Mouse (Mus musculus): ENCODE data around the gene Cspg5. TPM values are rescaled to one million over a fixed set of nuclear protein-coding genes. Genes with fewer than 3 reads are reported as not detected.

Gene Cspg5
- total RNA-seq (2021) = 10 to 100 TPM; 22.6 to 22.8 TPM
- long read RNA-seq, experiment 1, transcript Cspg5-202 (5 exons, 3,790 nt) = major isoform, 41 of 48 reads
- long read RNA-seq, experiment 1, partial matches to known transcripts = 3 of 48 reads
- long read RNA-seq, experiment 1, other reads (novel, unspliced or antisense) = 1 of 48 reads
- long read RNA-seq, experiment 2, transcript Cspg5-202 (5 exons, 3,790 nt) = major isoform, 8 of 8 reads
- long read RNA-seq, experiment 2, partial matches to known transcripts = 0 of 8 reads
- long read RNA-seq, experiment 2, other reads (novel, unspliced or antisense) = 0 of 8 reads

DNA sequence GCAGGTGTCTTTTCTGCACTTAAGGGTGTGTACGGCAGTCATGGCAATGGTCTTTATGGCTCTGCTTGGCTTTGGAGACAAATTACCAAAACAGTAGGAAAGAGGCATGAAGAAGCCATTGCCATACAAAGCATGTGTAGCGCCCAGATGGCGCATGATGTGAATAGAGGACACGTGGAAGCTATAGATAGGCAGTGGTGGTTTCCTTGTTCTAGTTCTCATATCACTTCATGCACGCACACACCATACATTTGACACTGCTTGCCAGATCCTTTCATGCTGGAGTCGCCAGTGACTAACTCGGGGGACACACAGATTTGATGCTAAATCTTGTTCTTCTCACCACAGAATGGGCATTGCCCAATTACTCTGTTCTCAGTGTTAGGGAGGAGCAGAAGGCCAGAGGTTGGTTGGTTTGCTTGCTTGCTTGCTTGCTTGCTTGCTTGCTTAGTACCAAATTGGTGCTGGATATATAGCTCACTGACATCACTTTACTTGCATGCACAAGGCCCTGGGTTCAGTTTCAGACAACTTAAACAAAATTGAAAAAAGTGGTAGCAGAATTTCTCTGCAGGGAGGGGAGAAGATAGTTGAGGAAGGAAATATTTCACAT, at the start of gene Cspg5:
Gene Cspg5, plus strand, starts transcription at position 563 of the 613 bp plus-strand sequence.
- DNase-seq = no peak

GRCm38 (mm10) chr9:110199870-110200269, 43.7 kb upstream of the Cspg5 start:
- no peak for DNase-seq

DNA sequence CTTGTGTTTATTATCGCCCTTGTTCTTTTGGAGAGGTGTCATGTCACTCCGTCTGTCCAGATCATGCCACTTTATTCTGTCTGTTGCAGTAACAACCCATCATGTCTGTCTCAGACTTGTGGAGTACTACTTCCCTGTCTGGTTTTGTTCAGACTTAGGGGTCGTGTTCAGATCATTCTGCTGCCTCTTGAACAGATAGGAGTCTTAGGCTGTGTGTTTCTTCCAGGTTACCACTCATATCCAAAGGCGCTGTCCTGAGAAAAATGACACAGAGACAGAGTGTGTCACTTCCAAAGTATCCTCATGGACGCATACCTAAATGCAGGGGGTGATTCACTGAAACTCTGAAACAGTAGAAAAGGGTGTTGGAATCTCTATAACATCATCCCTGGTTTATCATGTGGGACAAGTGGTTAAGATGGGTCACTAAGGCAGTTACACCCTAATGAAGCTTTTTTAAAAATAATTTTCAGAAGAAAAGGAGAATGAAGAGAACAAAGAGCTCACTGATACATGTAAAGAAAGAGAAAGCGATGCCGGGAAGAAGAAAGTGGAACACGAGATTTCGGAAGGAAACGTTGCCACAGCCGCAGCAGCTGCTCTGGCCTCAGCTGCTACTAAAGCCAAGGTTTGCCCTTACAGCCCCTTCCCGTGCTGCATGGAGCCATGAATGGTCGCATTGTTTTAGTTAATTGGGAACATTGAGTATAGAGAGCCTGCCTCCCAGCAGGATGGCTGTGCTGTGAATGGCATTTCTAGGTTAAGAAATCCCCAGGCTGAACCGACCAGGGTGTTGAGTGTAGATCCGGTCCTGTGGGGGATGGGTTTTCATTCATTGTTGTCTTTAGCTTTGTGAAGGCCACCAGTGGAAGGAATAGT, 37.8 kb upstream of the Cspg5 start:
- DNase-seq = no peak

DNA sequence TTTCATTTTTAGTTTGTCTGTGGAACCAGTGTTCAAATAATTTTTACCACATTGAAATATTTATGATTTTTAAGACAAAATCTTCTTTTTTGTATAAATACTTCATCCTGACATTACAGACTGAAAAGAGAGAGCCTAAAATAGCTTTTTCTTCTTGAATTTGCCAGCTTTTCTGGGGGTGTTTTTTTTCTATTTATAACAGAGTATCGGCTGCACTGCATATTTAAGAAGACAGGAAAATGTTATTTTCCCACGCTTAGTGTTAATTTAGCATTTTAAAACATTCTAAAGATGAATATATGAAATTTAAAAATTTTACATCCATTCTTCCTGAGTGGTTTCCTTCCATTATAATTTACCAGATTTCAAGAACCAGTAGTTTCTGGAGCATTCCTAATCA, 37.1 kb upstream of the Cspg5 start:
- DNase-seq = no peak

- no peak for DNase-seq
Observed at GRCm38 (mm10) chr9:110208265-110208664, 35.3 kb upstream of the Cspg5 start.

DNA sequence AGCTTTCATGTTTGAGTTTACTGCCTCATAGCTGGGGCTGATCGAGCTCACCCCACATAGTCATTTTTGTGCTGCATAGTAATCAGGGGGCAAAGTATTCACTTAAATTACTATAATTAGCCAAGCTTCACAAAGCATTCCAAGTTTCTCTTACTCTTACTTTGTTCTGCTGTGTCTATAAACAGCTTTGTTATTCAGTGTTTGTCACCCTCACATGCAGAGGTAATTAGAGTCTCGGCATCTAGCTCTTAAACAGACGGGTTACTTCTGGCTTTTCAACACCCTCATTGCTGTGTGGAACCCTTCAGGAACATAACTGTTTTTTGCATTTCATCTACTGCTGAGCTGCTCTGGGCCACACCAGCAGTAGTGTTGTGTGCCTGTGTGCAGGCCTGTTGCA, 34.6 kb upstream of the Cspg5 start:
- no peak for DNase-seq

DNA sequence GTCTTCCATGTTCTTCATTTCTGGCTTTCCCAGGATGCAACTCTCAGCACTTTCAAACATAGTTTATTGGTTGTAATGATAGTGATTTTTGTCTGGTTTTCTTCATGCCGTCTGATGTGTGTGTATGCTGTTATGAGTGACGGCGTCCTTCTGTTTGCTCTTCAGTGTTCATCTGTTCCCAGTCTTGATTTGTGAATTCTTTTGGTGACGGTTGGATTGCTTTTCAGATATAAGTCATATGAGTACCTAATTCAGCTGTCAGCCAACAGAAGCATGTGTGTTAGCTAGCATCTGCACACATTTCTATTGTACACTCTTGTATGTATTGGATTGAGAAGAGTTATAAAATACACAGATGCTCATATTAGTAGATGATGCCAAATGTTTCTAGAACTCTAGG, 19.3 kb upstream of the Cspg5 start:
- DNase-seq = no peak

GRCm38 (mm10) chr9:110226191-110226590, 17.4 kb upstream of the Cspg5 start:
- no peak for DNase-seq

DNA sequence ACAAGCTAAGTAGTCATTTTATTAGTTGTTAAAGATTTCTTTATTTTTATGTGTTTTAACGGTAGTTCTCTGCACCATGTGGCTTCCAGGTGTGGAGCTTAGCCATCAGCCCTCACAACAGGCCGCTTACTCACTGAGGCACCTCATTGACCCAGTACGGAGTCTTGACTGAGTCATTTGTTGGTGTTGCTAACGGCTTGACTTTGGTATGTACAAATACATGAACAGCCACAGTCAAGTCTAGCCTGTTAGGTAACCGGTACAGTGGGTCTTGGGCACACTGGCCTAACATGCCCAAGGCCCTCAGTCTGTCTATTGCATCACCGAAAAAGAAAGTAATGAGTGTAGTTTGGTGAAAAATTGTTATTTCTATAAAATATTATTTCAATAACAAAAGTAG, 14.9 kb upstream of the Cspg5 start:
- DNase-seq = no peak

GRCm38 (mm10) chr9:110229112-110229511, 14.5 kb upstream of the Cspg5 start:
- DNase-seq = no peak

DNA sequence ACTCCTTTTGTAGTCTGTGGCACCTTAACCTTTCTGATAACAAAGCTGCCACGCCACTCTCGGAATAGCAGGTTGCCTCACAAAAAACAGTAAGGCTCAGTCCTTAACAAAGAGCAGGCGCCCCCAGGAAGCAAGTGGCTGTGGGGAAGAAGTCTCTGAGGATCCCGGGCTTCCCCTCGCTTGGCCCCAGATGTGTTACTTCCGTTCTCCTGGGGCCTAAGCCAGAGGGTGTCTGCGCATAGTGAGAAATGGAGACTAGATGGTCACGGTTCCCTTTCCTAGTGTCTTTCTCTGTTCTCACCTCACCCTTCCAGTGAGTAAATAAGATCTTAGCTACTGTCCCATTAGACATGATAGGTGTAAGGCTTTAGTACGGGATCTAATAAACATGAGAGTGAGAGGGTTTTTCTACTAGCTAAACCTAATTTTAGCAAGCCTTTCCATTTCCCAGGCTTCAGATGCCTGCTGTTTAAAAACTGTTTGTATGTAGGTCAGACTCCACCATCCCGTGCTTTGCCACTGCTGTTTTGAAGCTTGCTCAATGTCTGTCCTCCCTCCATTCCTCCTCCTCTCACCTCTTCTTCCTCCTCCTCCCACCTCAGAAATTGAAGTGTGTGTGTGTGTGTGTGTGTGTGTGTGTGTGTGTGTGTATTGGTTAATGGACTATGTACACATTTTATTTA, 13.9 kb upstream of the Cspg5 start:
- DNase-seq = no peak

GRCm38 (mm10) chr9:110230395-110231071, 13.1 kb upstream of the Cspg5 start:
- no peak for DNase-seq

DNA sequence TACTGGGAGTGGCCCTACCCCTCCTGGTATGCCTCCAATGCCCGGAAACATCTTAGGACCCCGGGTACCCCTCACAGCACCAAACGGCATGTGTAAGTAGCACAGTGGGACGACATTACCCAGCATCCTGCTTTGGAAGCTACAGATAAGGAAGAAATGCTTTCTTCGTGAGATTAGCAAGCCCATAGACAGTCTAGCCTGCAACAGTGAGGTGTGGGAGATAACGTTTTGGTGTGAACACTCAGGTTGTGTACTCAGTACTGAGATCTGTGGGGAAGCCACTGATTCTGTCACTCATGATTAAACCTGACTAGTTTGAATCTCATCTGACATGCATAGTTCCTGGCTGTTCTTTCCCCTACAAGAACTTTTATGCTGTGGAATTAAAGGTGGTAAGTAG, 8.6 kb upstream of the Cspg5 start:
- no peak for DNase-seq

DNA sequence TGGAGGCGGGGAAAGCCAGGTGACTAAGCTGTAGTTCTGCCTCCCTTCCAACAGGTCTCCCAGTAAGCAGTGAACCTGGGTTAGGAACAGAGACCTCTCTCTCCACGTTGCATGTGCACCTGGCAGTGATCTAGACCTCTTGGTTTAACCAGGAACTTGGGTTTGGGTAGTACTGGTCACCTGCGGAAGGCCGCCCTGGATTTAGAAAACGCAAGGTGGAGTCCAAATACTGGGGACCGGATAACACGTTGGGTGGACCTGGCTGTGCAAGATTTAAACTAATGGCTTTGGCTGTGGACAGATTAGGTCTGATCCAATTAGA, 945 bp downstream of the Cspg5 start:
- no peak for DNase-seq

- peak; percentile 77 to 78 for DNase-seq
Observed at GRCm38 (mm10) chr9:110244889-110245589, 1.5 kb downstream of the Cspg5 start.

DNA sequence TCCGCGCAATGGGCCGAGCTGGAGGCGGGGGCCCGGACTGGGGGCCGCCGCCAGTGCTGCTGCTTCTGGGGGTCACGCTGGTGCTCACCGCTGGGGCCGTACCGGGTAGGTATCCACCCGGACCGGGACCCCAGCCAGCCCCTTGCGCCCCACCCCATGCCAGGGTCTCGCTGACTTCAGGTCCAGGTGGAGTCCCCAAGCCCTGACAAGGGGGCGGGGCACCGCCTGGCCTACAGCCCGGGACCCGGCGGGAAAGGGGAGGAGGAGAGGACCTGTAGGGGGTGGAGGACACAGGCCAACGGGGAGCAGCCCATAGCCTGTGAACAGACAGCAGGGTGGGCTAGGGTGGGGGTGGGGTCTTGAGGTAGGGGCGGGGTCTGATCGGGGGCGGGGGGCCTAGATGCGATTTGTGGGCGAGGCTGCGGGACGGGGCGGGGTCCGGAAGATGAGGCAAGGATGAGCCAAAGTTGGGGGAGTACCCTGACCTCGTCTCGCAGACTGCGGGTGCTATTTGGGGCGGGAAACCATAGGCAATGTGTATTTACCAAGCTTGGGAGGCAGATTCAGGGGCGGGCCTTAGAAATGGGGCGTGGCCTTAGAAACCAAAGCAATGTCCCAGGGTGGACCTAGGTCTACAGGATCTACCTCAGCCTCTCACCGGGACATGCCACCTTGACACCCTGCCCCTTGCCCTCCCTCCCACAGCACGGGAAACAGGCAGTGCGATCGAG, 2.2 kb downstream of the Cspg5 start:
- DNase-seq = peak; percentile 75 to 81

DNA sequence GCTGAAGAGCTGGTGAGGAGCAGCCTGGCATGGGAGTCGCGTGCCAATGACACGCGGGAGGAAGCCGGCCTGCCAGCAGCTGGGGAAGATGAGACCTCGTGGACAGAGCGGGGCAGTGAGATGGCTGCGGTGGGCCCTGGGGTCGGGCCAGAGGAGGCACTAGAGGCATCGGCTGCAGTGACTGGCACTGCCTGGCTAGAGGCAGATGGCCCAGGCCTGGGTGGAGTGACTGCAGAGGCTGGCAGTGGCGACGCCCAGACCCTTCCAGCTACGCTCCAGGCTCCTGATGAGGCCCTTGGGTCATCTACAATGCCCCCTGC, 2.7 kb downstream of the Cspg5 start:
- no peak for DNase-seq

DNA sequence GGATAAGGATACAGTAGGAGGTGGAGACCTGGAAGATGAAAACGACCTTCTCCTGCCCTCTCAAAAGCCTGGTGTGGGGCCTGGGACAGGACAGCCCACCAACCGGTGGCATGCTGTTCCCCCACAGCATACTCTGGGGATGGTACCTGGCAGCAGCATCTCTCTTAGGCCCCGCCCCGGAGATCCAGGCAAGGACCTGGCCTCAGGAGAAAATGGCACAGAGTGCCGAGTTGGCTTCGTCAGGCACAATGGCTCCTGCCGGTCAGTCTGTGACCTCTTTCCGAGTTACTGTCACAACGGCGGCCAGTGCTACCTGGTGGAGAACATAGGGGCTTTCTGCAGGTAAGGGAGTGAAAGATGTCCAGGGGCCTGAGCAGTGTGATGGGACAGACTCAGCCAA, 3.5 kb downstream of the Cspg5 start:
- DNase-seq = no peak

DNA sequence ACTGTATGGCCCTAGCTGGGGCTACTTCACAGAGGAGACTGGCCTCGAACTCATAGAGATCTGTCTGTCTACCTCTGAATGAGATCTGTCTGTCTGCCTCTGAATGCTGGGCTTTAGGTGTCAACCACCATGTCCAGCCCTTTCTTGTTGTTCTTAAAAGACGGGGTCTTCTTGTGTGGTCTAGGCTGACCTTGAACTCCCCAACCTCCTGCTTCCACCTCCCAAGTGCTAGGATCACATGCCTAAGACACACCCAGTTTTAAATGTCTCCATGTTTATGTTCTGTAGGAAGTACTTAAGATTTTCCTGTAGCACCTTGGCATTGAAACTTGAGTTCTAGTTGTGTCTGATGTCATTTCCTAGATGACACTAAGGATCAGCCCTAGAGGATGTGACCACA, 5.3 kb downstream of the Cspg5 start:
- DNase-seq = no peak

DNA sequence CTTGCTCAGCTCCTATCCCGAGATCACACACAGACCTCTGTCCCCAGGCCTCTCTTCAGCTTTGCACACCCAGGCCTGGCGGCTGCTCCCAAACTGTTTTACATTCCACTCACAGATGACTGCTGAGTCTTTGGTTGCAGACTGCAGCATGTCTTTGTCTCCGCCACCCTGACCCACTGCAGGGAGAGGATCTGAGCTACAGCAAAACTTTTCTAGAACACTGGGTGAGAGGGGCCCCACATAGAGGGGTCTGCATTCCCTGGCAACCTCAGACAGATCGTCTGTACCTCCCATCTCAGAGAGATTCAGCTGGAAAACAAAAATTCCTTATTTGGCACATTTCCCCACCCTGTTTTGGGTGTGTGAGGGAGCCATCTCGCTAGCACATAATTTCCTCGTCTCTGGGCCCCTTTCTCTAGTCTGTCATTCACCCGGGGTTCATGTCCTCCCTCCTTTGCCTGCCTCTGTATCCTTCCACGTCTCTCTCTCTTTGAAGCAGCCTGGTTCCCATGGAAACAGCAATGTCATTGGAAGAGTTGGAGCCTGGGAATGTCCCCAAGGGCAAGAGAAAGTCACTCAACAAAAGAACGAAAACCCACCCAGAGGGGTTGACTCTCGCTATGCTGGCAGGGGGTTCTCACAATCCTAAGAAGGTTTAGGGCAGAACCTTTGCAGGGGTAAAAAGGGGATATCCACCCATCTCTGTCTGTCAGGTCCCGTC, 6.4 kb downstream of the Cspg5 start:
- peak; percentile 8 to 19 for DNase-seq
